Mouse (Mus musculus): ENCODE data around the gene Plcg2. TPM values are rescaled to one million over a fixed set of nuclear protein-coding genes. Genes with fewer than 3 reads are reported as not detected.

Gene Plcg2
- polyA plus RNA-seq, 1 experiment = 14.6 TPM

DNA sequence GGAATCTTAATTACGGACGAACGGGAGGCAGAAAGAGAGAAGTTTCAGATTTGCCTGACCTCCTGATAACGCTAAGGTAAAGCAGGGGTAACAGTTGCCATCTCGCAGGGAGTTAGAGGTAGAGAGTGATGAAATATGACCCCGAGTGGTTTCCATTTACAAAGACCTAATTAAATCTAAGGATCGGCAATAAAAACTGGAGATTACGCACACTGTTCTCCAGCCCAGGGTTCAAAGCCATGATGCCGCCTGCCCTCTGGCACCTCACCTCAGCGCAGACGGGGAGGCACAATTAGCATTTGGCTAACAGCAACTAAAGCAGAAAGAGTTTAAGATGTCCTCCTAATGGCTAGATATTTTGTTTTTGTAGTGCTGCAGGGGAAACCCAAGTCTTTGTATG, 172.4 kb downstream of the Plcg2 start:
- TF ChIP-seq POLR2A (IDR thresholded peaks at IDR 0.05; ENCODE audit: low read depth, low read length) = no peak
- TF ChIP-seq CTCF (IDR thresholded peaks at IDR 0.05; ENCODE audit: extremely low read depth, insufficient read length, insufficient replicate concordance, low read depth, low read length) = no peak
- 16% methylated on average over 11 of the region's 11 CpGs for WGBS
- Histone ChIP-seq H3K27me3 (ENCODE audit: control insufficient read depth, insufficient read depth, low read length) (no peaks in the 10 kb centered on the region), H3K4me3 (ENCODE audit: low read depth, low read length) (no peak overlapping the region), H3K36me3 (ENCODE audit: control insufficient read depth, insufficient read depth, low read length) (peaks cover 6% of the 10 kb centered on the region; the same call in 1 of the 2 replicates), H3K4me1 (ENCODE audit: control insufficient read depth, insufficient read depth, insufficient read length, low read length) (peaks cover 24% of the 10 kb centered on the region), H3K27ac (ENCODE audit: insufficient read depth, low read depth, low read length) (peak overlapping the region; percentile 75; the same call in 1 of the 2 replicates)

GRCm38 (mm10) chr8:117672558-117672957, 174.5 kb downstream of the Plcg2 start:
- no peaks in the 10 kb centered on the region for H3K27me3 ChIP-seq (ENCODE audit: control insufficient read depth, insufficient read depth, low read length)
- H3K36me3 ChIP-seq (ENCODE audit: control insufficient read depth, insufficient read depth, low read length) = peaks cover 4% of the 10 kb centered on the region; the same call in 1 of the 2 replicates
- TF ChIP-seq POLR2A (IDR thresholded peaks at IDR 0.05; ENCODE audit: low read depth, low read length) (no peak), CTCF (IDR thresholded peaks at IDR 0.05; ENCODE audit: extremely low read depth, insufficient read length, insufficient replicate concordance, low read depth, low read length) (no peak)
- no peak overlapping the region for H3K27ac ChIP-seq (ENCODE audit: insufficient read depth, low read depth, low read length)
- peaks cover 20% of the 10 kb centered on the region for H3K4me1 ChIP-seq (ENCODE audit: control insufficient read depth, insufficient read depth, insufficient read length, low read length)
- WGBS = 65% methylated on average over 3 of the region's 3 CpGs
- H3K4me3 ChIP-seq (ENCODE audit: low read depth, low read length) = no peak overlapping the region

- TF ChIP-seq CTCF (IDR thresholded peaks at IDR 0.05; ENCODE audit: extremely low read depth, insufficient read length, insufficient replicate concordance, low read depth, low read length) = no peak
- peak; percentile 23; the same call in 1 of the 2 replicates for TF ChIP-seq POLR2A (IDR thresholded peaks at IDR 0.05; ENCODE audit: low read depth, low read length)
- Histone ChIP-seq H3K4me1 (ENCODE audit: control insufficient read depth, insufficient read depth, insufficient read length, low read length) (peaks cover 15% of the 10 kb centered on the region), H3K4me3 (ENCODE audit: low read depth, low read length) (peak within 1 kb of the TSS; percentile 84), H3K27me3 (ENCODE audit: control insufficient read depth, insufficient read depth, low read length) (no peaks in the 10 kb centered on the region), H3K36me3 (ENCODE audit: control insufficient read depth, insufficient read depth, low read length) (no peaks in the 10 kb centered on the region), H3K27ac (ENCODE audit: insufficient read depth, low read depth, low read length) (peak within 1 kb of the TSS; percentile 40)
- 3% methylated on average over 17 of the region's 17 CpGs for WGBS
Measured at GRCm38 (mm10) chr8:117673430-117673830, 175.3 kb downstream of the Plcg2 start, which contains the start of gene Sdr42e1. TSS of gene Sdr42e1 (minus strand) at chr8:117673689.

DNA sequence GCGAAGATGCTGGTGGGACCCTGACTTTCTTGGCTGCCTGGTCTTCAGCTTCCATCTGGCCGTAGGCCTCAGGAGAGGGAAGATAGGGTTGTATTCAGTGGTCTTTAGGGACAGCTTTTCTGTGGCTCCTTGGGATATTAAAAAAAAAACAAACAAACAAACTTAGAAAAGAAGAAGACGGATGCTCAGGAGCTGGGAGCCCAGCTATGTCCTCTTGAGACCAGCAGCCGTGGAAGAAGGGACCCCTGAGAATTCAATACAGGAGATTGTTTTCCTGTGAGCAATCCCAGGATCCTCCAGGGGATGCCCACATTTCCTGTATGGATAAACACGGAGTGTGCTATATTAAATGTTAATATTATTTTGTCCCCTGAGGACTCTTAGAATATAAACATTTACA, 177.1 kb downstream of the Plcg2 start:
- TF ChIP-seq POLR2A (IDR thresholded peaks at IDR 0.05; ENCODE audit: low read depth, low read length) = no peak
- no peak for TF ChIP-seq CTCF (IDR thresholded peaks at IDR 0.05; ENCODE audit: extremely low read depth, insufficient read length, insufficient replicate concordance, low read depth, low read length)
- no peak overlapping the region for H3K27ac ChIP-seq (ENCODE audit: insufficient read depth, low read depth, low read length)
- 83% methylated on average over 5 of the region's 5 CpGs for WGBS
- H3K27me3 ChIP-seq (ENCODE audit: control insufficient read depth, insufficient read depth, low read length) = no peaks in the 10 kb centered on the region
- no peaks in the 10 kb centered on the region for H3K36me3 ChIP-seq (ENCODE audit: control insufficient read depth, insufficient read depth, low read length)
- no peak overlapping the region for H3K4me3 ChIP-seq (ENCODE audit: low read depth, low read length)
- H3K4me1 ChIP-seq (ENCODE audit: control insufficient read depth, insufficient read depth, insufficient read length, low read length) = peaks cover 10% of the 10 kb centered on the region; the same call in 1 of the 2 replicates

GRCm38 (mm10) chr8:117676460-117676859, 178.4 kb downstream of the Plcg2 start:
- H3K36me3 ChIP-seq (ENCODE audit: control insufficient read depth, insufficient read depth, low read length) = no peaks in the 10 kb centered on the region
- no peak overlapping the region for H3K4me3 ChIP-seq (ENCODE audit: low read depth, low read length)
- 65% methylated on average over 9 of the region's 9 CpGs for WGBS
- no peak overlapping the region for H3K27ac ChIP-seq (ENCODE audit: insufficient read depth, low read depth, low read length)
- peaks cover 5% of the 10 kb centered on the region; the same call in 1 of the 2 replicates for H3K4me1 ChIP-seq (ENCODE audit: control insufficient read depth, insufficient read depth, insufficient read length, low read length)
- TF ChIP-seq POLR2A (IDR thresholded peaks at IDR 0.05; ENCODE audit: low read depth, low read length) (no peak), CTCF (IDR thresholded peaks at IDR 0.05; ENCODE audit: extremely low read depth, insufficient read length, insufficient replicate concordance, low read depth, low read length) (no peak)
- no peaks in the 10 kb centered on the region for H3K27me3 ChIP-seq (ENCODE audit: control insufficient read depth, insufficient read depth, low read length)

- H3K27ac ChIP-seq (ENCODE audit: insufficient read depth, low read depth, low read length) = no peak overlapping the region
- H3K4me1 ChIP-seq (ENCODE audit: control insufficient read depth, insufficient read depth, insufficient read length, low read length) = peaks cover 5% of the 10 kb centered on the region; the same call in 1 of the 2 replicates
- H3K27me3 ChIP-seq (ENCODE audit: control insufficient read depth, insufficient read depth, low read length) = no peaks in the 10 kb centered on the region
- WGBS = 48% methylated on average over 8 of the region's 8 CpGs
- no peak for TF ChIP-seq POLR2A (IDR thresholded peaks at IDR 0.05; ENCODE audit: low read depth, low read length)
- TF ChIP-seq CTCF (IDR thresholded peaks at IDR 0.05; ENCODE audit: extremely low read depth, insufficient read length, insufficient replicate concordance, low read depth, low read length) = no peak
- H3K36me3 ChIP-seq (ENCODE audit: control insufficient read depth, insufficient read depth, low read length) = no peaks in the 10 kb centered on the region
- no peak overlapping the region for H3K4me3 ChIP-seq (ENCODE audit: low read depth, low read length)
Measured at GRCm38 (mm10) chr8:117677011-117677410, 178.9 kb downstream of the Plcg2 start.

DNA sequence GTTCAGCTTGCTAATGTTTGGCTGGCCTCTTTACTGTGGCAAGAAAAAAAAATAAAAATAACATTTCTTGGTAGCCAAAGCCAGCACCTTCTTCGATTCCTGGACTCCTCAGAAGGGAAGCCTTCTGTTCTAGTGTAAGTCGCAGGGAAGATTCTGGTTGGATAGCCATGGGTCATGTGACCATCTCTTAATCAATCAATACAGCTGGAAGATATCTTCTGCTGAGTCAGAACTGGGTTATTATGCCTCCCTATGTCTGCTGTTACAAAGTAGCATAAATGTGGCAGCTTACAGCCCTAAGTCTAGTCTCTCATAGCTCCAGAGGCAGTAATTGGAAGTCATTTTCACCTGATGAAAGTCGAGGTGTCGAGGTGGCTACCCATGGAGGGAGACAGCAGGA, 180.6 kb downstream of the Plcg2 start:
- H3K4me1 ChIP-seq (ENCODE audit: control insufficient read depth, insufficient read depth, insufficient read length, low read length) = peaks cover 5% of the 10 kb centered on the region; the same call in 1 of the 2 replicates
- H3K27me3 ChIP-seq (ENCODE audit: control insufficient read depth, insufficient read depth, low read length) = no peaks in the 10 kb centered on the region
- WGBS = 69% methylated on average over 4 of the region's 4 CpGs
- TF ChIP-seq POLR2A (IDR thresholded peaks at IDR 0.05; ENCODE audit: low read depth, low read length) = no peak
- TF ChIP-seq CTCF (IDR thresholded peaks at IDR 0.05; ENCODE audit: extremely low read depth, insufficient read length, insufficient replicate concordance, low read depth, low read length) = no peak
- H3K27ac ChIP-seq (ENCODE audit: insufficient read depth, low read depth, low read length) = no peak overlapping the region
- H3K4me3 ChIP-seq (ENCODE audit: low read depth, low read length) = no peak overlapping the region
- H3K36me3 ChIP-seq (ENCODE audit: control insufficient read depth, insufficient read depth, low read length) = no peaks in the 10 kb centered on the region
